Mouse (Mus musculus) heart, postnatal 14 days (tissue): ENCODE data around the gene Mecom. TPM values are rescaled to one million over a fixed set of nuclear protein-coding genes. Genes with fewer than 3 reads are reported as not detected.

Experiments used
- DNase-seq, 2 experiments: peaks; one replicate each; pipeline ENCODE4 v3.0.0; 2021 to 2022
- intact Hi-C: fragments of 180-260 bp; cut with DNase I; formaldehyde crosslinking; loops from one replicate; pipeline ENCODE4 v1.15.1; 2025
- total RNA-seq, 2 experiments: library from RNA; stranded (reverse); gene quantifications; 2 replicates each; pipeline ENCODE4 v1.2.3; 2021

The Mecom gene
- total RNA-seq, 2 experiments from 2014 or later, result 21.8 to 28.1 TPM

GRCm38 (mm10) chr3:30181807-30182481 is 365.9 kb downstream of the Mecom start:
- DNase-seq, result no peak
- intact Hi-C loops, result no loop called here

GRCm38 (mm10) chr3:30176615-30177014 is 371.2 kb downstream of the Mecom start:
- intact Hi-C loops, result no loop called here

GRCm38 (mm10) chr3:30173812-30174211 is 374.0 kb downstream of the Mecom start:
- intact Hi-C loops, result no loop called here

More at GRCm38 (mm10) chr3:30176615-30177014, 371.2 kb downstream of the Mecom start:
- DNase-seq, result no peak

GRCm38 (mm10) chr3:30168396-30169186 is 379.2 kb downstream of the Mecom start:
- intact Hi-C loops, result loop anchor here (10.0 kb wide), 2 partner anchors 154 to 354 kb away; no protein-coding TSS in a partner anchor
- no peak for DNase-seq

More at GRCm38 (mm10) chr3:30173812-30174211, 374.0 kb downstream of the Mecom start:
- DNase-seq, result no peak

- intact Hi-C loops, result loop anchor here (10.0 kb wide), 2 partner anchors 152 to 352 kb away; no protein-coding TSS in a partner anchor
- DNase-seq, result no peak
These were observed 380.8 kb downstream of the Mecom start for GRCm38 (mm10) chr3:30167027-30167426.

GRCm38 (mm10) chr3:30164834-30165233 is 383.0 kb downstream of the Mecom start:
- no peak for DNase-seq
- intact Hi-C loops, result loop anchor here (5.0 to 10.0 kb wide), 4 partner anchors 82 to 350 kb away; no protein-coding TSS in a partner anchor

- no peak for DNase-seq
- intact Hi-C loops, result loop anchor here (5.0 to 10.0 kb wide), 4 partner anchors 84 to 349 kb away; no protein-coding TSS in a partner anchor
These were observed 384.4 kb downstream of the Mecom start for GRCm38 (mm10) chr3:30163390-30163789.

- intact Hi-C loops, result loop anchor here (2.0 to 10.0 kb wide), 5 partner anchors 86 to 354 kb away; no protein-coding TSS in a partner anchor
- DNase-seq, result peak; percentile 16 to 19
These were observed 386.7 kb downstream of the Mecom start for GRCm38 (mm10) chr3:30160961-30161670.

- intact Hi-C loops, result loop anchor here (2.0 to 10.0 kb wide), 5 partner anchors 87 to 354 kb away; no protein-coding TSS in a partner anchor
These were observed 387.5 kb downstream of the Mecom start for GRCm38 (mm10) chr3:30160346-30160745.

GRCm38 (mm10) chr3:30157128-30157670 is 390.6 kb downstream of the Mecom start:
- DNase-seq, result no peak
- intact Hi-C loops, result no loop called here

More at GRCm38 (mm10) chr3:30160346-30160745, 387.5 kb downstream of the Mecom start:
- DNase-seq, result peak in 1 of 2 experiments; percentile 10

GRCm38 (mm10) chr3:30154390-30154789 is 393.4 kb downstream of the Mecom start:
- no peak for DNase-seq
- intact Hi-C loops, result no loop called here

GRCm38 (mm10) chr3:30153923-30154331 is 393.9 kb downstream of the Mecom start:
- intact Hi-C loops, result no loop called here
- DNase-seq, result no peak

GRCm38 (mm10) chr3:30150071-30150470 is 397.7 kb downstream of the Mecom start:
- intact Hi-C loops, result no loop called here
- DNase-seq, result no peak

- intact Hi-C loops, result no loop called here
These were observed 399.3 kb downstream of the Mecom start for GRCm38 (mm10) chr3:30148378-30149079.

GRCm38 (mm10) chr3:30145051-30145450 is 402.8 kb downstream of the Mecom start:
- intact Hi-C loops, result no loop called here
- DNase-seq, result no peak

More at GRCm38 (mm10) chr3:30148378-30149079, 399.3 kb downstream of the Mecom start:
- DNase-seq, result no peak

GRCm38 (mm10) chr3:30143961-30144411 is 403.8 kb downstream of the Mecom start:
- DNase-seq, result no peak
- intact Hi-C loops, result no loop called here

- intact Hi-C loops, result no loop called here
These were observed 404.4 kb downstream of the Mecom start for GRCm38 (mm10) chr3:30143440-30143839.

GRCm38 (mm10) chr3:30140349-30140748 is 407.5 kb downstream of the Mecom start:
- intact Hi-C loops, result no loop called here
- DNase-seq, result no peak

More at GRCm38 (mm10) chr3:30143440-30143839, 404.4 kb downstream of the Mecom start:
- no peak for DNase-seq

- intact Hi-C loops, result no loop called here
These were observed 408.1 kb downstream of the Mecom start for GRCm38 (mm10) chr3:30139678-30140077.

More at GRCm38 (mm10) chr3:30139678-30140077, 408.1 kb downstream of the Mecom start:
- no peak for DNase-seq
